Mouse (Mus musculus): ENCODE data around the gene Micall2. TPM values are rescaled to one million over a fixed set of nuclear protein-coding genes. Genes with fewer than 3 reads are reported as not detected.
"Not testable (repeated sequence)": the region's sequence is repeated elsewhere in the genome, so short reads cannot be mapped to it uniquely, and the experiment has no call there.

Micall2 gene
- polyA plus RNA-seq, 1 experiment, result 1.4 TPM

GRCm38 (mm10) chr5:139718540-139718939 is 17.6 kb downstream of the Micall2 start:
- Histone ChIP-seq H3K27ac (ENCODE audit: insufficient read depth, low read length) (no peak overlapping the region), H3K4me3 (ENCODE audit: insufficient read depth, low read length) (no peak overlapping the region), H3K4me1 (ENCODE audit: control insufficient read depth, insufficient read depth, low read length) (no peaks in the 10 kb centered on the region)
- no peak for TF ChIP-seq CTCF (IDR thresholded peaks at IDR 0.05; ENCODE audit: extremely low read depth, insufficient read depth, low read length)
- no peak for TF ChIP-seq POLR2A (IDR thresholded peaks at IDR 0.05; ENCODE audit: extremely low read depth, insufficient read depth, low read length)

- H3K4me3 ChIP-seq (ENCODE audit: insufficient read depth, low read length), result no peak overlapping the region
- no peak overlapping the region for H3K27ac ChIP-seq (ENCODE audit: insufficient read depth, low read length)
- H3K4me1 ChIP-seq (ENCODE audit: control insufficient read depth, insufficient read depth, low read length), result no peaks in the 10 kb centered on the region
- TF ChIP-seq POLR2A (IDR thresholded peaks at IDR 0.05; ENCODE audit: extremely low read depth, insufficient read depth, low read length), result no peak
- TF ChIP-seq CTCF (IDR thresholded peaks at IDR 0.05; ENCODE audit: extremely low read depth, insufficient read depth, low read length), result peak; percentile 95
These were observed 18.4 kb downstream of the Micall2 start for GRCm38 (mm10) chr5:139717723-139718122.

- Histone ChIP-seq H3K27ac (ENCODE audit: insufficient read depth, low read length) (no peak overlapping the region), H3K4me3 (ENCODE audit: insufficient read depth, low read length) (no peak overlapping the region), H3K4me1 (ENCODE audit: control insufficient read depth, insufficient read depth, low read length) (no peaks in the 10 kb centered on the region)
- TF ChIP-seq POLR2A (IDR thresholded peaks at IDR 0.05; ENCODE audit: extremely low read depth, insufficient read depth, low read length) (no peak), CTCF (IDR thresholded peaks at IDR 0.05; ENCODE audit: extremely low read depth, insufficient read depth, low read length) (no peak)
These were observed 29.6 kb downstream of the Micall2 start for GRCm38 (mm10) chr5:139706496-139706895.

- TF ChIP-seq CTCF (IDR thresholded peaks at IDR 0.05; ENCODE audit: extremely low read depth, insufficient read depth, low read length) (peak; percentile 27; the same call in 1 of the 2 replicates), POLR2A (IDR thresholded peaks at IDR 0.05; ENCODE audit: extremely low read depth, insufficient read depth, low read length) (no peak)
- Histone ChIP-seq H3K4me1 (ENCODE audit: control insufficient read depth, insufficient read depth, low read length) (no peaks in the 10 kb centered on the region), H3K4me3 (ENCODE audit: insufficient read depth, low read length) (no peak overlapping the region), H3K27ac (ENCODE audit: insufficient read depth, low read length) (no peak overlapping the region)
These were observed 33.2 kb downstream of the Micall2 start for GRCm38 (mm10) chr5:139702905-139703304.

GRCm38 (mm10) chr5:139702236-139702635 is 33.9 kb downstream of the Micall2 start:
- no peak overlapping the region for H3K27ac ChIP-seq (ENCODE audit: insufficient read depth, low read length)
- H3K4me1 ChIP-seq (ENCODE audit: control insufficient read depth, insufficient read depth, low read length), result no peaks in the 10 kb centered on the region
- TF ChIP-seq CTCF (IDR thresholded peaks at IDR 0.05; ENCODE audit: extremely low read depth, insufficient read depth, low read length), result no peak
- TF ChIP-seq POLR2A (IDR thresholded peaks at IDR 0.05; ENCODE audit: extremely low read depth, insufficient read depth, low read length), result no peak
- no peak overlapping the region for H3K4me3 ChIP-seq (ENCODE audit: insufficient read depth, low read length)

GRCm38 (mm10) chr5:139696954-139697353 is 39.2 kb downstream of the Micall2 start:
- TF ChIP-seq CTCF (IDR thresholded peaks at IDR 0.05; ENCODE audit: extremely low read depth, insufficient read depth, low read length), result no peak
- no peak for TF ChIP-seq POLR2A (IDR thresholded peaks at IDR 0.05; ENCODE audit: extremely low read depth, insufficient read depth, low read length)
- H3K4me1 ChIP-seq (ENCODE audit: control insufficient read depth, insufficient read depth, low read length), result no peaks in the 10 kb centered on the region
- H3K4me3 ChIP-seq (ENCODE audit: insufficient read depth, low read length), result no peak overlapping the region

GRCm38 (mm10) chr5:139695876-139696275 is 40.3 kb downstream of the Micall2 start:
- not testable (repeated sequence) for H3K4me3 ChIP-seq (ENCODE audit: insufficient read depth, low read length); H3K27ac ChIP-seq (ENCODE audit: insufficient read depth, low read length); H3K4me1 ChIP-seq (ENCODE audit: control insufficient read depth, insufficient read depth, low read length)

More at GRCm38 (mm10) chr5:139696954-139697353, 39.2 kb downstream of the Micall2 start:
- H3K27ac ChIP-seq (ENCODE audit: insufficient read depth, low read length), result no peak overlapping the region

- TF ChIP-seq CTCF (IDR thresholded peaks at IDR 0.05; ENCODE audit: extremely low read depth, insufficient read depth, low read length) (no peak), POLR2A (IDR thresholded peaks at IDR 0.05; ENCODE audit: extremely low read depth, insufficient read depth, low read length) (no peak)
- Histone ChIP-seq H3K27ac (ENCODE audit: insufficient read depth, low read length) (no peak overlapping the region), H3K4me1 (ENCODE audit: control insufficient read depth, insufficient read depth, low read length) (no peaks in the 10 kb centered on the region), H3K4me3 (ENCODE audit: insufficient read depth, low read length) (no peak overlapping the region)
These were observed 41.1 kb downstream of the Micall2 start for GRCm38 (mm10) chr5:139694989-139695571.

- Histone ChIP-seq H3K4me1 (ENCODE audit: control insufficient read depth, insufficient read depth, low read length) (no peaks in the 10 kb centered on the region), H3K4me3 (ENCODE audit: insufficient read depth, low read length) (no peak overlapping the region), H3K27ac (ENCODE audit: insufficient read depth, low read length) (no peak overlapping the region)
- TF ChIP-seq CTCF (IDR thresholded peaks at IDR 0.05; ENCODE audit: extremely low read depth, insufficient read depth, low read length) (no peak), POLR2A (IDR thresholded peaks at IDR 0.05; ENCODE audit: extremely low read depth, insufficient read depth, low read length) (no peak)
These were observed 41.7 kb downstream of the Micall2 start for GRCm38 (mm10) chr5:139694292-139694988.

GRCm38 (mm10) chr5:139690791-139691190 is 45.3 kb downstream of the Micall2 start:
- H3K4me3 ChIP-seq (ENCODE audit: insufficient read depth, low read length), result no peak overlapping the region
- TF ChIP-seq POLR2A (IDR thresholded peaks at IDR 0.05; ENCODE audit: extremely low read depth, insufficient read depth, low read length) (no peak), CTCF (IDR thresholded peaks at IDR 0.05; ENCODE audit: extremely low read depth, insufficient read depth, low read length) (no peak)

More at GRCm38 (mm10) chr5:139690791-139691190, 45.3 kb downstream of the Micall2 start:
- Histone ChIP-seq H3K27ac (ENCODE audit: insufficient read depth, low read length) (no peak overlapping the region), H3K4me1 (ENCODE audit: control insufficient read depth, insufficient read depth, low read length) (no peaks in the 10 kb centered on the region)
